Mouse (Mus musculus): Measurements from ENCODE around the gene Pdcd5. TPM values are rescaled to one million over a fixed set of nuclear protein-coding genes. Genes with fewer than 3 reads are reported as not detected.

Pdcd5 gene
- polyA plus RNA-seq, 1 experiment: 157 TPM

GRCm38 (mm10) chr7:35599492-35599891, 47.8 kb downstream of the Pdcd5 start:
- TF ChIP-seq USF1 (IDR thresholded peaks at IDR 0.05; ENCODE audit: low read depth) (no peak), CTCF (IDR thresholded peaks at IDR 0.05; ENCODE audit: control insufficient read depth, insufficient read depth, insufficient read length) (no peak), MYOG (IDR thresholded peaks at IDR 0.05; ENCODE audit: control insufficient read depth, extremely low read depth, insufficient read length) (no peak), FOSL1 (IDR thresholded peaks at IDR 0.05; ENCODE audit: insufficient read depth, low read length, poor library complexity, severe bottlenecking) (no peak), MYOD1 (IDR thresholded peaks at IDR 0.05; ENCODE audit: control insufficient read depth, insufficient read length, low read depth) (no peak), CEBPB (IDR thresholded peaks at IDR 0.05; ENCODE audit: low read depth) (no peak), MAX (IDR thresholded peaks at IDR 0.05) (no peak)
- Histone ChIP-seq H3ac (ENCODE audit: control insufficient read depth, insufficient read length, low read depth) (no peak overlapping the region), H3K27me3 (ENCODE audit: control insufficient read depth, insufficient read depth, insufficient read length) (no peaks in the 10 kb centered on the region), H3K79me3 (ENCODE audit: low read depth) (no peaks in the 10 kb centered on the region), H3K4me3 (ENCODE audit: insufficient read depth, poor library complexity, severe bottlenecking) (no peak overlapping the region), H3K36me3 (ENCODE audit: control insufficient read depth, insufficient read depth) (no peaks in the 10 kb centered on the region), H3K79me2 (ENCODE audit: control insufficient read depth, insufficient read depth) (no peaks in the 10 kb centered on the region)

- Histone ChIP-seq H3K27me3 (ENCODE audit: control insufficient read depth, insufficient read depth, insufficient read length) (no peaks in the 10 kb centered on the region), H3ac (ENCODE audit: control insufficient read depth, insufficient read length, low read depth) (no peak overlapping the region), H3K79me2 (ENCODE audit: control insufficient read depth, insufficient read depth) (no peaks in the 10 kb centered on the region), H3K36me3 (ENCODE audit: control insufficient read depth, insufficient read depth) (peaks cover 4% of the 10 kb centered on the region), H3K4me3 (ENCODE audit: insufficient read depth, poor library complexity, severe bottlenecking) (no peak overlapping the region), H3K79me3 (ENCODE audit: low read depth) (no peaks in the 10 kb centered on the region)
- TF ChIP-seq MAX (IDR thresholded peaks at IDR 0.05): no peak
- no peak for TF ChIP-seq MYOG (IDR thresholded peaks at IDR 0.05; ENCODE audit: control insufficient read depth, extremely low read depth, insufficient read length)
- TF ChIP-seq CTCF (IDR thresholded peaks at IDR 0.05; ENCODE audit: control insufficient read depth, insufficient read depth, insufficient read length): no peak
- TF ChIP-seq MYOD1 (IDR thresholded peaks at IDR 0.05; ENCODE audit: control insufficient read depth, insufficient read length, low read depth): no peak
- TF ChIP-seq FOSL1 (IDR thresholded peaks at IDR 0.05; ENCODE audit: insufficient read depth, low read length, poor library complexity, severe bottlenecking): no peak
- no peak for TF ChIP-seq CEBPB (IDR thresholded peaks at IDR 0.05; ENCODE audit: low read depth)
- no peak for TF ChIP-seq USF1 (IDR thresholded peaks at IDR 0.05; ENCODE audit: low read depth)
Observed at GRCm38 (mm10) chr7:35594311-35594710, 53.0 kb downstream of the Pdcd5 start.

Other genes starting within 250 kb of the Pdcd5 start
- gene Slc7a9, start 198.7 kb downstream of the Pdcd5 start, polyA plus RNA-seq (2012; fragmentation: generic; extraction: Trizol): not detected
- gene Tdrd12, start 109.8 kb downstream of the Pdcd5 start, polyA plus RNA-seq (2012; fragmentation: generic; extraction: Trizol): not detected
- 33.9 TPM for gene Nudt19, start 91.2 kb downstream of the Pdcd5 start, polyA plus RNA-seq (2012; fragmentation: generic; extraction: Trizol)
- gene Rgs9bp, start 61.9 kb downstream of the Pdcd5 start, polyA plus RNA-seq (2012; fragmentation: generic; extraction: Trizol): 0.02 TPM
- 19.5 TPM for gene Ankrd27, start 61.3 kb downstream of the Pdcd5 start, polyA plus RNA-seq (2012; fragmentation: generic; extraction: Trizol)
- gene Dpy19l3, start 106.9 kb upstream of the Pdcd5 start, polyA plus RNA-seq (2012; fragmentation: generic; extraction: Trizol): 8.2 TPM
- gene Zfp507, start 155.5 kb upstream of the Pdcd5 start, polyA plus RNA-seq (2012; fragmentation: generic; extraction: Trizol): 7.9 TPM

Measured in C2C12 (cell line).